Mouse (Mus musculus): ENCODE data around the gene Smo. TPM values are rescaled to one million over a fixed set of nuclear protein-coding genes. Genes with fewer than 3 reads are reported as not detected.

Gene Smo
- 5.0 and 5.5 TPM in 2 replicates for polyA plus RNA-seq (2012; rRNA removed)
- 2.2 and 2.6 TPM in 2 replicates for polyA plus RNA-seq (2014; fragmentation: Nextera tagmentation; extraction: Ambion mirVana)

DNA sequence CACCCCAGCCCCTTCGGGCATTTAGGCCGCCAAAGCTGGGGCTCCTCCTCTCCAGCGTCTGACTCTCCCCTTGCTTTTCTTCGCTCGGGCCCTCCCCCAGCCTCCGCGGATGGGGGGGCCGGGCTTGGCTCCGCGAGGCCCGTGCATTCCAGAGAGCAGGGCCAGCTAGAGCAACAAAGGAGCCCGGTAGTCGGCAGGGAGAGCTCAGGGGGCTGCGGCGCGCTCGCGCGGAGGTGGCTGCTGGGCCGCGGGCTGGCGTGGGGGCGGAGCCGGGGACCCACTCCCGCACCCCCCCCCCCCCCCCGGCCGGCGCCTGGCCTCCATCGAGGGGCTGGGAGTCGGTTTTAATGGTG, at the start of gene Smo:
Gene Smo (plus strand): TSS at position 168 of the 353 bp plus-strand sequence.
- Histone ChIP-seq H3K4me1 (replicated peaks; ENCODE audit: control insufficient read depth in 2 of 2, insufficient read depth in 2 of 2, low read length in 1 of 2) (peaks cover 5% of the 10 kb centered on the region in 2 experiments), H3K36me3 (replicated peaks; ENCODE audit: control insufficient read depth, insufficient read depth, low read depth) (no peaks in the 10 kb centered on the region), H3K9ac (replicated peaks) (peak within 1 kb of the TSS; percentile 61), H3K27me3 (ENCODE audit: control insufficient read depth, insufficient read depth, low read length) (peaks cover 32% of the 10 kb centered on the region), H3K4me2 (ENCODE audit: low read depth) (peak within 1 kb of the TSS; percentile 80), H3K9me3 (ENCODE audit: control insufficient read depth, low read length) (no peaks in the 10 kb centered on the region), H3K27ac (no peak within 1 kb of the TSS), H3K4me3 (ENCODE audit: insufficient read depth in 1 of 2, low read depth in 2 of 2, low read length in 2 of 2) (peak within 1 kb of the TSS; percentile 51 to 68)
- whole genome bisulfite sequencing (ENCODE audit: insufficient replicate concordance): 0% methylated on average over 29 of the region's 30 CpGs
- ATAC-seq (ENCODE audit: insufficient read depth): peak; percentile 76
- peak in 2 of 3 experiments; percentile 29 to 34 for DNase-seq (ENCODE audit: low read depth in 3 of 3, low spot score in 3 of 3)
- no peak for TF ChIP-seq EP300 (IDR thresholded peaks at IDR 0.05; ENCODE audit: low read depth)
- TF ChIP-seq CTCF (IDR thresholded peaks at IDR 0.05; ENCODE audit: low read depth): no peak

DNA sequence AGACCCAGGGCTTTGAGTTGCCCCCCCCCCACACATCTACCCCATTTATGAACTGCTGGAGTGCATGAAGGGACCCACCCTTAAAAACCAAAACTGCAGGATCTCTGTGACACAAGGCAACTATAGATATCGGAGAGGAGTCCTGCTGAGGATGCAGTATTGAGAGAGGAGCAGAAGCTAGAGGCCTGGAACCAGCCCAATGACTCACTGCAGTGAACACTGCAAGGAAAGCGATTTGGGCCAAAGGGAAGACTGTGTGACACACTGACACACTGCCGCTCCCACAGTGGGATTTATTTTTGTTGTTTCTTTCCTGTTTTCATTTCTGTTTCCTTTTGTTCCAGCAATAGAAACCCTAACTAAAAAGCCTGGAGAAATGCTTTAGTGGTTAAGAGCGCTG, 49.4 kb upstream of the Smo start:
- Histone ChIP-seq H3K4me1 (replicated peaks; ENCODE audit: control insufficient read depth in 2 of 2, insufficient read depth in 2 of 2, low read length in 1 of 2) (no peaks in the 10 kb centered on the region; a peak in 2 of 4 replicates), H3K9me3 (ENCODE audit: control insufficient read depth, low read length) (no peaks in the 10 kb centered on the region), H3K4me3 (ENCODE audit: insufficient read depth in 1 of 2, low read depth in 2 of 2, low read length in 2 of 2) (no peak overlapping the region), H3K9ac (replicated peaks) (no peak overlapping the region), H3K27me3 (ENCODE audit: control insufficient read depth, insufficient read depth, low read length) (peaks cover 9% of the 10 kb centered on the region), H3K27ac (no peak overlapping the region), H3K4me2 (ENCODE audit: low read depth) (no peak overlapping the region), H3K36me3 (replicated peaks; ENCODE audit: control insufficient read depth, insufficient read depth, low read depth) (no peaks in the 10 kb centered on the region)
- ATAC-seq (ENCODE audit: insufficient read depth) (no peak), DNase-seq (ENCODE audit: low read depth in 3 of 3, low spot score in 3 of 3) (no peak)
- TF ChIP-seq EP300 (IDR thresholded peaks at IDR 0.05; ENCODE audit: low read depth) (no peak), CTCF (IDR thresholded peaks at IDR 0.05; ENCODE audit: low read depth) (no peak)
- WGBS (ENCODE audit: insufficient replicate concordance): 61% methylated on average over 4 of the region's 4 CpGs

DNA sequence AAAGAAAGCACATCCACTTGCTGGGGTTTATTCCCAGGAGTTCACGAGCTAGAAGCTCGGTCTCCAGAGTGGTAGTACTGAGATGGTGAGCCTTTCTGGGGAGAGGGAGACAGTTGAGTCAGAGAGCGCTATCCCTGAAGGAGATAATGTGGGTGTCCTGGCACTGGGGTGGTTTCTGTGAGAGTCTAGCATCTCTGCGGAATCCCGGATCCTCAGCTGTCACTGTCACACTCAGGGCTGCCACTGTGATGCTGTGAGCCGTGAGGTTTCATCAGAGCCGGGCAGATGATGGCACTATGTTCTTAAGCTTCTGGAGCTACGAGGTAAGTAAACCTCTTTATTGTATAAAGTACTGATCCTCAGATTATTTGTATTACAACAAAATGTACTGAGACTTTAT, 45.8 kb upstream of the Smo start:
- no peak overlapping the region for H3K4me2 ChIP-seq (ENCODE audit: low read depth)
- ATAC-seq (ENCODE audit: insufficient read depth) (no peak), DNase-seq (ENCODE audit: low read depth in 3 of 3, low spot score in 3 of 3) (no peak)
- H3K9me3 ChIP-seq (ENCODE audit: control insufficient read depth, low read length): no peaks in the 10 kb centered on the region
- no peak overlapping the region for H3K27ac ChIP-seq
- no peak overlapping the region for H3K9ac ChIP-seq (replicated peaks)
- no peaks in the 10 kb centered on the region for H3K36me3 ChIP-seq (replicated peaks; ENCODE audit: control insufficient read depth, insufficient read depth, low read depth)
- peaks cover 24% of the 10 kb centered on the region for H3K27me3 ChIP-seq (ENCODE audit: control insufficient read depth, insufficient read depth, low read length)
- H3K4me3 ChIP-seq (ENCODE audit: insufficient read depth in 1 of 2, low read depth in 2 of 2, low read length in 2 of 2): no peak overlapping the region
- H3K4me1 ChIP-seq (replicated peaks; ENCODE audit: control insufficient read depth in 2 of 2, insufficient read depth in 2 of 2, low read length in 1 of 2): peaks cover 4 to 8% of the 10 kb centered on the region in 2 experiments; a peak in 2 of 4 replicates
- 72% methylated on average over 8 of the region's 8 CpGs for WGBS (ENCODE audit: insufficient replicate concordance)
- TF ChIP-seq CTCF (IDR thresholded peaks at IDR 0.05; ENCODE audit: low read depth) (no peak), EP300 (IDR thresholded peaks at IDR 0.05; ENCODE audit: low read depth) (no peak)

DNA sequence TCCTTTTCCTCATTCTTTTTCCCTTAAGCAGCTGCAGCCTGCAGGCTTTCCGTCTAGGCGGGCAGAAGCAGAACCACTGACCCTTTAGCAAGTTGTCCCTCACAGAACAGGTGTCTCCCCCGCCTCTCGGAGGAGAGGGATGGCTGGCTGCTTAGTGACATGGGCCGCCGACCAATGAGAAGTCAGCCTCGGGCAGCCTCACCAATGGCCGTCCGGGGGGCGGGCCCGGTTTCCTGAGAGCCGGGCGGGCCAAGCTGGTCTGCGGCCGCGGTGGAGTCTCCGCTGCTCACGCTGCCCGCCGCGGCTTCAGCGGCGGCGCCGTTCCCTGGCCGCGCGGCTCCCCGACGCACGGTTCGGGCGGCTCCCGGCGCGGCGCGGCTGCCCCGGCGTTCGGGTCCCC, 41.4 kb upstream of the Smo start, which contains the start of gene Tspan33:
Gene Tspan33 (plus strand): TSS at position 270 of the 400 bp plus-strand sequence.
- peaks cover 24% of the 10 kb centered on the region for H3K27me3 ChIP-seq (ENCODE audit: control insufficient read depth, insufficient read depth, low read length)
- H3K4me1 ChIP-seq (replicated peaks; ENCODE audit: control insufficient read depth in 2 of 2, insufficient read depth in 2 of 2, low read length in 1 of 2): peaks cover 25 to 33% of the 10 kb centered on the region in 2 experiments
- H3K4me2 ChIP-seq (ENCODE audit: low read depth): peak within 1 kb of the TSS; percentile 92
- H3K4me3 ChIP-seq (ENCODE audit: insufficient read depth in 1 of 2, low read depth in 2 of 2, low read length in 2 of 2): peak within 1 kb of the TSS; percentile 78 to 83
- peak; percentile 75 for ATAC-seq (ENCODE audit: insufficient read depth)
- H3K36me3 ChIP-seq (replicated peaks; ENCODE audit: control insufficient read depth, insufficient read depth, low read depth): peaks cover 27% of the 10 kb centered on the region
- H3K9ac ChIP-seq (replicated peaks): peak within 1 kb of the TSS; percentile 90
- TF ChIP-seq EP300 (IDR thresholded peaks at IDR 0.05; ENCODE audit: low read depth) (no peak), CTCF (IDR thresholded peaks at IDR 0.05; ENCODE audit: low read depth) (no peak)
- peak within 1 kb of the TSS; percentile 97 for H3K27ac ChIP-seq
- no peaks in the 10 kb centered on the region for H3K9me3 ChIP-seq (ENCODE audit: control insufficient read depth, low read length)
- under 1% methylated on average over 38 of the region's 41 CpGs for WGBS (ENCODE audit: insufficient replicate concordance)
- DNase-seq (ENCODE audit: low read depth in 3 of 3, low spot score in 3 of 3): peak; percentile 86 to 87 (median 87)

DNA sequence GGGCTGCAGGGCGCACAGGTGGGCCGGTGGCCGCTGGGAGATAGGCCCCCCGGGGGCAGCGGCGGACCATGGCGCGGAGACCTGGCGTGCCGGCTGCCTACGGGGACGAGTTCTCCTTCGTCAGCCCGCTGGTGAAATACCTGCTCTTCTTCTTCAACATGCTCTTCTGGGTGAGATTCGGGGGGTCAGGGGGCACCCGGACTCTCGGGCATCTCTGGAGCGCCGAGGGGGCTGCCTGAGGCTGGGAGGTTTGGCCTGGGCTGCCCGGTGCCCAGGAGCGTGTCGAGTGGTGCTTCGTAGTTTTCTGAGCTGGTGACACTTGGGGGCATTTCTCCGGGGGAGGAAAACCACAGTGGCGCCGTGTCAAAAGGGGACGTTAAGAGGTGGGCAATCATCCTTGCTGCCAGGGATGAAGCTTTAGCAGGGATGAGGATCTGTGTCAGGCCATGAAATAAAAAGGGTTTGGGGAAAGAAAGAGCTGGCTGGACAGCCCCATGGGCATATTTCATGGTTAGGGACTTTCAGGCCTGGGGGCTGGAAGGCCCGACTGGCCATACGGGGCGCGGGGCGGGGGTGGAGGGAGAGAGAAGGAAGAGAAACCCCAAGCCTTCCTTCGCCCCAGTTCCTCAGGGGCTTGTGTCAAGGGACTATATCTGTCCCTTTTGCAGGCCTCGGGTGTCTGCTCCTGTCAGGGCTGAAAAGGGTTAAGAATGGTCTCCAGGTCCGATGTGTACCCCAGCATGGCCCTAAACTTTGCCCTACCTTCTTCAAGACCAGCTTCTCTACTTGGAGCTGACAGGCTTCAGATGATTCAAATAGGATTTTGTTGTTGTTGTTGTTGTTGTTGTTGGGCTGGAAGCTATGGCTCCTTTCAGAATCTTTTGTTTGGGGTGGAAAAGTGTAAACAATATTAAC, 40.7 kb upstream of the Smo start:
- Histone ChIP-seq H3K36me3 (replicated peaks; ENCODE audit: control insufficient read depth, insufficient read depth, low read depth) (peaks cover 31% of the 10 kb centered on the region), H3K4me3 (ENCODE audit: insufficient read depth in 1 of 2, low read depth in 2 of 2, low read length in 2 of 2) (peak overlapping the region; percentile 78 to 83), H3K4me1 (replicated peaks; ENCODE audit: control insufficient read depth in 2 of 2, insufficient read depth in 2 of 2, low read length in 1 of 2) (peaks cover 30 to 38% of the 10 kb centered on the region in 2 experiments), H3K9ac (replicated peaks) (peak overlapping the region; percentile 90), H3K9me3 (ENCODE audit: control insufficient read depth, low read length) (no peaks in the 10 kb centered on the region), H3K27ac (peak overlapping the region; percentile 97), H3K27me3 (ENCODE audit: control insufficient read depth, insufficient read depth, low read length) (peaks cover 20% of the 10 kb centered on the region), H3K4me2 (ENCODE audit: low read depth) (peak overlapping the region; percentile 92)
- WGBS (ENCODE audit: insufficient replicate concordance): under 1% methylated on average over 34 of the region's 35 CpGs
- ATAC-seq (ENCODE audit: insufficient read depth): no peak
- no peak for DNase-seq (ENCODE audit: low read depth in 3 of 3, low spot score in 3 of 3)
- TF ChIP-seq EP300 (IDR thresholded peaks at IDR 0.05; ENCODE audit: low read depth) (no peak), CTCF (IDR thresholded peaks at IDR 0.05; ENCODE audit: low read depth) (peak; percentile 5; the same call in 1 of the 2 replicates)
